Mouse (Mus musculus): ENCODE results near the gene Il18. TPM values are rescaled to one million over a fixed set of nuclear protein-coding genes. Genes with fewer than 3 reads are reported as not detected.

Gene Il18
- polyA plus RNA-seq (2012; ENCODE audit: low replicate concordance) = 1.6 and 9.5 TPM in 2 replicates

GRCm38 (mm10) chr9:50554241-50555093, at the start of gene Il18:
Gene Il18 (plus strand): TSS chr9:50554827.

DNA sequence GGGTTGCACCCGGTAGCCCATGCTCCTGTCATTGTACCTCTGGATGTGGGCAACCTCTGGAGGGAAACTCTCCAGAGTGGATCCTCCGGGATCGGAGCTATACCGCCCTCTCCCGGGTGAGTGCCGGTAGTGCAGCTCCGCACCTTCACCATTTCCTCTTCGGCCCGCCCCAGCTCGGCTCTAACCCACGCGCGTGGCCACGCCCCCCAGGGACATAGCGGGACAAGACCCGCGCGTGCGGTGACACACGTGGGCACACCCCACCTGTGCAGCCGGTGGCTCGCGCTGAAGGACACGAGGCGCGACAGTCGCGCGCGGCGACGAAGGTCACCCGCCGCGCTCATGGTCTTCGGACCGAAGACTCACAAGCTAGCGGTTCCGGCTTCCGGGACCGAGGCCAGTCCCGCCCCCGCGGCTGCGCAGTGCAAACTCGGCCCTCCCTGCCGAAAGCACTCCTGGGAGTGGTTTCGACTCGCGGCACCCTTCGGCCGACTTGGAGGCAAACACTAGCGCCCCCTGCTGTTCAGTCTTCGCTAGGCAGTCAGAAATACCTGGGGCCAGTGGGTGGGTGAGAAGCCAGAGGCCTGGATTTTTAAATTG, 26.2 kb upstream of the Il18 start, which contains the start of gene Pts:
Gene Pts, minus strand, starts transcription at position 432 of the 600 bp plus-strand sequence.

GRCm38 (mm10) chr9:50555094-50555446, 443 bp downstream of the Il18 start, which contains the start of gene Bco2:
Gene Bco2 (minus strand): TSS chr9:50555181.

DNA sequence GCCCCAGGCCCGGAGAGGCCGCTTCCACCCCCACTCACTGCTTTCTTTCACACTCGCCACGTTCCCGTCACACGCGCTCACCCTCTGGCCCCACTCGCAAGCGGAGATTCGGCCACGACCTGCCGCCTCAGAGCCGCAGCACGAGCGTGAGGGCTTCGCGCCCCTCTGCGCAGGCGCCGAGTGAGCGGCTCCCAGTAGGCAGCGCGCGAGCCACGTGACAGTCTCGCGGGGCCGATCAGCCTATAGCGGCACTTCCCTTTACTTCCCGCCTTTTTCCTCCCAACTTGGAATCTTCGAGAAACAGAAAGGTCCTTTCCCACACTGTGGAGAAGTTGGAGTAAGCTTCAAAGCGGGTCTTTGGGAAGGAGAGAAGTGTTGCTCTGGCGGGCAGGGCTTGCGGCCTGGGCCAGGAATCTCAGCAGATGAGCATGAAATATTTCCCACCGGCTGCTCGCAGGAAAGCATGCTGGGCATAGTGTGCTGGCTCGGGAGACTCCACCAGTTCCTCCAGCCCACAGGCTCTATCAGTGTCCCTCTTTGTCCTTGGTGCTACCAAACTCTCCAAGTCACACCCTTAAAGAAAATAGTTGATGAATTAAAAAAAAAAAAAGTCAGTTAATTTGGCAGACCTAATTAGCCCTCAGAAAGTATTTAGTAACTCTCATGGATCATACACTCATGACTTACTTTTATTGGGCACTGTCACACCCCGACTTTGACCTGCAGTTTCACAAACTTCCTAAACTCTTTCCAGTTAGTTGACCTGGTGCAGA, 6.7 kb downstream of the Il18 start, which contains the start of gene Tex12:
Gene Tex12, minus strand, starts transcription at position 181 of the 773 bp plus-strand sequence.

GRCm38 (mm10) chr9:50603189-50603997, 48.8 kb downstream of the Il18 start, which contains the start of the genes Sdhd and Timm8b:
Gene Sdhd (minus strand): TSS chr9:50603812.
Gene Timm8b (plus strand): TSS chr9:50603910.

DNA sequence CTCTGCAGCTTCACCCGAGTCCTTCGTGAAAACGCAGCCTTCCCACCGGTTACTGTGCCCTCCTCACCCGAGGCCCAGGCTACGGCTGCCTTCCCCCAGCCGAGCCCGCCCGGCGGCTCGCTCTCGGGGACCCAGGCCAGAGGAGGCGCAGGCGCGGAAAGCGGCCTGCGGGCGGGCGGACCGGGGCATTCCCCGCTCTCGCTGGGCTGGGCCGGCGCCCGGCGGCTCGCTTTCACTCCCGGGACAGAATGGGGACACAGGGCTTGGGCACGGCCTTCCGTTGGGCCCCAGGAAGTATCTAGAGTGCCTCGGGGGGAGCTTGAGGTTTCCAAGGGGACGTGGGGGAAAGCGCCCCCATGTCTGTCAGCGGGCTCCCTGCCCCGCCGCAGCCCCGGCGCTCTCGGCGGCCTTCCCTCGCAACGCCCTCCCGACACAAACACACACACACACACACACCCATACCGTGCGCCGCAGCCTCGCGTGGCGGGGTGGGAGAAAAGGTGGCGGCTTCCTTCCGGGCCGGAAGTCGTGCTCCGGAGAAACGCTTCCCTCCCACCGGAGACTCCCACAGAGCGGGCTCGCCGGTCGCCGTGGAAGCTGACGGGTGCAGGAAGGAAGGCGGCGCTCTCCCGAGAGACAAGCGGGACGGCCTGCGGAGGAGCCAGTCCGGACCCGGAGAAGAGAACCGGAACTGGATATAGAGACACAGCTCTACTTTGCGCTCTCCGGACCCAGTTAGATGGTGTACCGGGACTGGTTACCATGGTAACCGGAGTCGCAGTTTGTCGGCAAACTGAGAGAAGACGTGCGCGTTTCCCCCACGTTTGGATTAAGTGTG, 62.4 kb downstream of the Il18 start, which contains the start of the genes Pih1d2 and Nkapd1:
Gene Pih1d2, plus strand, starts transcription at position 556 of the 838 bp plus-strand sequence.
Gene Nkapd1, minus strand, starts transcription at position 699 of the 838 bp plus-strand sequence.

Other genes starting within 250 kb of the Il18 start
- 4.2 and 33.7 TPM in 2 replicates for gene Rpl10-ps3, start 209.9 kb upstream of the Il18 start, polyA plus RNA-seq (2012; ENCODE audit: low replicate concordance)
- gene Plet1, start 60.3 kb upstream of the Il18 start, polyA plus RNA-seq (2012; ENCODE audit: low replicate concordance) = not detected in 2 replicates
- gene Pts, start 26.1 kb upstream of the Il18 start, polyA plus RNA-seq (2012; ENCODE audit: low replicate concordance) = 23.7 and 46.7 TPM in 2 replicates
- 0.07 and 0.20 TPM in 2 replicates for gene Bco2, start 354 bp downstream of the Il18 start, polyA plus RNA-seq (2012; ENCODE audit: low replicate concordance)
- gene Tex12, start 6.5 kb downstream of the Il18 start, polyA plus RNA-seq (2012; ENCODE audit: low replicate concordance) = not detected in 2 replicates
- 7.0 and 22.5 TPM in 2 replicates for gene Sdhd, start 49.0 kb downstream of the Il18 start, polyA plus RNA-seq (2012; ENCODE audit: low replicate concordance)
- gene Timm8b, start 49.1 kb downstream of the Il18 start, polyA plus RNA-seq (2012; ENCODE audit: low replicate concordance) = 3.0 and 11.5 TPM in 2 replicates
- 0.16 TPM in 1 of 2 replicates, not detected in the other for gene Pih1d2, start 62.5 kb downstream of the Il18 start, polyA plus RNA-seq (2012; ENCODE audit: low replicate concordance)
- gene Nkapd1, start 62.6 kb downstream of the Il18 start, polyA plus RNA-seq (2012; ENCODE audit: low replicate concordance) = 7.3 and 14.3 TPM in 2 replicates
- gene Dlat, start 105.0 kb downstream of the Il18 start, polyA plus RNA-seq (2012; ENCODE audit: low replicate concordance) = 15.4 and 24.2 TPM in 2 replicates
- 0.08 TPM in 1 of 2 replicates, not detected in the other for gene Dixdc1, start 184.7 kb downstream of the Il18 start, polyA plus RNA-seq (2012; ENCODE audit: low replicate concordance)
- not detected in 2 replicates for gene 2310030G06Rik, start 191.7 kb downstream of the Il18 start, polyA plus RNA-seq (2012; ENCODE audit: low replicate concordance)
- 0.46 and 1.3 TPM in 2 replicates for gene Cryab, start 196.5 kb downstream of the Il18 start, polyA plus RNA-seq (2012; ENCODE audit: low replicate concordance)
- 0.25 and 0.27 TPM in 2 replicates for gene Hspb2, start 197.5 kb downstream of the Il18 start, polyA plus RNA-seq (2012; ENCODE audit: low replicate concordance)
- gene Fdxacb1, start 213.4 kb downstream of the Il18 start, polyA plus RNA-seq (2012; ENCODE audit: low replicate concordance) = 0.58 and 1.3 TPM in 2 replicates
- 4.0 and 8.4 TPM in 2 replicates for gene Alg9, start 220.2 kb downstream of the Il18 start, polyA plus RNA-seq (2012; ENCODE audit: low replicate concordance)
- gene 1110032A03Rik, start 220.7 kb downstream of the Il18 start, polyA plus RNA-seq (2012; ENCODE audit: low replicate concordance) = 2.3 and 2.5 TPM in 2 replicates

Measured in hematopoietic multipotent progenitor cell, adult 10-12 weeks (in vitro differentiated cells).